ENCODE assay signal across 26 mouse cellular contexts in genomic region chr5:99849001-99849400, GRCm38 (mm10). TPM values are rescaled to one million over a fixed set of nuclear protein-coding genes. Genes with fewer than 3 reads are reported as not detected.
DNase-seq lines count a peak whose midpoint lies in the region; ATAC-seq and TF ChIP-seq lines count a peak whose summit lies in the region.
"Had no signal": no experiment of that assay in that cellular context is flagged by ENCODE, and none has a peak within 500 bp of the region (broad histone marks: within the 10 kb centered on the region; RNA-seq: fewer than 3 reads in every experiment).

No protein-coding gene starts in this region.

- WGBS in midbrain, embryonic 14.5 days = 39% methylated on average over 9 of the region's 9 CpGs
- 41% methylated on average over 9 of the region's 9 CpGs for WGBS in midbrain, postnatal 0 days
- 46% methylated on average over 9 of the region's 9 CpGs for WGBS in forebrain, embryonic 16.5 days
- 35% methylated on average over 9 of the region's 9 CpGs for WGBS in neural tube, embryonic 14.5 days

- TF ChIP-seq CTCF in midbrain, postnatal 0 days (IDR thresholded peaks at IDR 0.05) = no peak

- H3K9ac ChIP-seq in midbrain, embryonic 14.5 days (replicated peaks; ENCODE audit: low read length) = no peak overlapping the region
- H3K9ac ChIP-seq in midbrain, postnatal 0 days (replicated peaks; ENCODE audit: low read length, poor library complexity, severe bottlenecking) = no peak overlapping the region
- H3K9ac ChIP-seq in forebrain, embryonic 16.5 days (replicated peaks; ENCODE audit: low read depth, low read length) = no peak overlapping the region
- no peak overlapping the region for H3K9ac ChIP-seq in neural tube, embryonic 14.5 days (replicated peaks; ENCODE audit: low read depth, low read length)
- H3K9ac ChIP-seq: embryonic facial prominence, embryonic 12.5 days; heart, embryonic 15.5 days; hindbrain, embryonic 15.5 days; kidney, embryonic 15.5 days; limb, embryonic 12.5 days; liver, embryonic 14.5 days; lung, embryonic 15.5 days; midbrain, embryonic 12.5 days had no signal

- H3K27ac ChIP-seq in midbrain, embryonic 14.5 days (replicated peaks; ENCODE audit: low read depth, low read length) = no peak overlapping the region
- no peak overlapping the region for H3K27ac ChIP-seq in midbrain, postnatal 0 days (ENCODE audit: low read depth, low read length)
- H3K27ac ChIP-seq in forebrain, embryonic 16.5 days (ENCODE audit: low read length) = peak overlapping the region; percentile 37
- peak overlapping the region; percentile 48; the same call in 1 of the 2 replicates for H3K27ac ChIP-seq in neural tube, embryonic 14.5 days (ENCODE audit: low read depth, low read length)
- H3K27ac ChIP-seq: embryonic facial prominence, embryonic 12.5 days; gastrocnemius, adult 2 months; heart, adult 2 months; heart, embryonic 15.5 days; hindbrain, embryonic 15.5 days; kidney, embryonic 15.5 days; liver, embryonic 14.5 days; lung, embryonic 15.5 days; macrophage; midbrain, embryonic 12.5 days had no signal

- ATAC-seq in midbrain, embryonic 14.5 days (ENCODE audit: low FRiP score, low TSS enrichment) = no peak
- ATAC-seq in midbrain, postnatal 0 days (ENCODE audit: low FRiP score) = no peak
- ATAC-seq in forebrain, embryonic 16.5 days = no peak
- ATAC-seq in neural tube, embryonic 14.5 days (ENCODE audit: low read depth) = no peak
- ATAC-seq: intestine, postnatal 0 days had no signal

- H3K4me3 ChIP-seq in midbrain, embryonic 14.5 days (replicated peaks; ENCODE audit: low read depth, low read length) = no peak overlapping the region
- no peak overlapping the region for H3K4me3 ChIP-seq in midbrain, postnatal 0 days (ENCODE audit: low read depth, low read length)
- H3K4me3 ChIP-seq in forebrain, embryonic 16.5 days (replicated peaks; ENCODE audit: low read length) = no peak overlapping the region
- H3K4me3 ChIP-seq in neural tube, embryonic 14.5 days (ENCODE audit: low read depth, low read length) = no peak overlapping the region
- H3K4me3 ChIP-seq: embryonic facial prominence, embryonic 12.5 days; gastrocnemius, adult 2 months; heart, adult 2 months; heart, embryonic 15.5 days; hindbrain, embryonic 15.5 days; kidney, embryonic 15.5 days; limb, embryonic 12.5 days; lung, embryonic 15.5 days; midbrain, embryonic 12.5 days had no signal

- peak; percentile 24 for DNase-seq in heart, adult 11 months
- no peak for DNase-seq in heart, postnatal 4 days
- peak; percentile 29 for DNase-seq in midbrain, embryonic 14.5 days
- no peak for DNase-seq in midbrain, postnatal 0 days (ENCODE audit: low spot score)
- no peak for DNase-seq in gastrocnemius, adult 8-10 months (ENCODE audit: low spot score in 2 of 2)
- no peak for DNase-seq in cerebellum, postnatal 36 days
- DNase-seq: adrenal gland, postnatal 36 days; B cell, adult 2 months; cerebellum, adult 8-10 months; gastrocnemius, adult 2 months; heart, adult 2 months; thymus, postnatal 14 days had no signal

- H3K36me3 ChIP-seq in midbrain, embryonic 14.5 days (ENCODE audit: control insufficient read depth, insufficient read depth, low read length) = no peaks in the 10 kb centered on the region
- H3K36me3 ChIP-seq in midbrain, postnatal 0 days (ENCODE audit: insufficient read depth, low read length) = no peaks in the 10 kb centered on the region
- H3K36me3 ChIP-seq in forebrain, embryonic 16.5 days (ENCODE audit: control insufficient read depth, insufficient read depth) = no peaks in the 10 kb centered on the region
- H3K36me3 ChIP-seq in neural tube, embryonic 14.5 days (ENCODE audit: control insufficient read depth, insufficient read depth, low read length) = no peaks in the 10 kb centered on the region
- H3K36me3 ChIP-seq: embryonic facial prominence, embryonic 12.5 days; heart, embryonic 15.5 days; hindbrain, embryonic 15.5 days; kidney, embryonic 15.5 days; limb, embryonic 12.5 days; lung, embryonic 15.5 days; midbrain, embryonic 12.5 days had no signal

- peaks cover 6% of the 10 kb centered on the region; the same call in 1 of the 2 replicates for H3K4me1 ChIP-seq in midbrain, embryonic 14.5 days (ENCODE audit: control insufficient read depth, insufficient read depth, low read length)
- H3K4me1 ChIP-seq in midbrain, postnatal 0 days (ENCODE audit: insufficient read depth, low read length) = 0 out of 2 replicates have a peak, but pooled peaks cover 6% of the 10 kb centered on the region
- peaks cover 7% of the 10 kb centered on the region for H3K4me1 ChIP-seq in forebrain, embryonic 16.5 days (replicated peaks; ENCODE audit: control insufficient read depth, insufficient read depth, low read length)
- H3K4me1 ChIP-seq in neural tube, embryonic 14.5 days (ENCODE audit: control insufficient read depth, insufficient read depth, low read length) = 0 out of 2 replicates have a peak, but pooled peaks cover 2% of the 10 kb centered on the region
- H3K4me1 ChIP-seq: embryonic facial prominence, embryonic 12.5 days; kidney, embryonic 15.5 days; lung, embryonic 15.5 days had no signal

- no peaks in the 10 kb centered on the region for H3K9me3 ChIP-seq in midbrain, embryonic 14.5 days (ENCODE audit: control insufficient read depth, low read length)
- no peaks in the 10 kb centered on the region for H3K9me3 ChIP-seq in midbrain, postnatal 0 days (ENCODE audit: low read length)
- H3K9me3 ChIP-seq in forebrain, embryonic 16.5 days (ENCODE audit: control insufficient read depth, low read length) = no peaks in the 10 kb centered on the region
- no peaks in the 10 kb centered on the region for H3K9me3 ChIP-seq in neural tube, embryonic 14.5 days (ENCODE audit: control insufficient read depth, low read length)
- H3K9me3 ChIP-seq: embryonic facial prominence, embryonic 12.5 days; heart, embryonic 15.5 days; hindbrain, embryonic 15.5 days; kidney, embryonic 15.5 days; limb, embryonic 12.5 days; lung, embryonic 15.5 days; midbrain, embryonic 12.5 days had no signal

- H3K27me3 ChIP-seq in midbrain, embryonic 14.5 days (ENCODE audit: control insufficient read depth, insufficient read depth, low read length) = no peaks in the 10 kb centered on the region
- H3K27me3 ChIP-seq in midbrain, postnatal 0 days (ENCODE audit: insufficient read depth, low read length) = no peaks in the 10 kb centered on the region
- no peaks in the 10 kb centered on the region for H3K27me3 ChIP-seq in forebrain, embryonic 16.5 days (replicated peaks; ENCODE audit: control insufficient read depth, insufficient read depth, low read length)
- H3K27me3 ChIP-seq in neural tube, embryonic 14.5 days (ENCODE audit: control insufficient read depth, insufficient read depth, low read length) = no peaks in the 10 kb centered on the region
- H3K27me3 ChIP-seq: embryonic facial prominence, embryonic 12.5 days; heart, embryonic 15.5 days; hindbrain, embryonic 15.5 days; kidney, embryonic 15.5 days; limb, embryonic 12.5 days; lung, embryonic 15.5 days; midbrain, embryonic 12.5 days had no signal

- H3K4me2 ChIP-seq in midbrain, embryonic 14.5 days (ENCODE audit: low read length) = no peak overlapping the region
- H3K4me2 ChIP-seq in midbrain, postnatal 0 days (ENCODE audit: low read depth, low read length, poor library complexity, severe bottlenecking) = no peak overlapping the region
- H3K4me2 ChIP-seq in forebrain, embryonic 16.5 days (ENCODE audit: low read length) = no peak overlapping the region
- no peak overlapping the region for H3K4me2 ChIP-seq in neural tube, embryonic 14.5 days (ENCODE audit: low read depth, low read length)
- H3K4me2 ChIP-seq: embryonic facial prominence, embryonic 12.5 days; heart, embryonic 15.5 days; hindbrain, embryonic 15.5 days; kidney, embryonic 15.5 days; limb, embryonic 12.5 days; lung, embryonic 15.5 days; midbrain, embryonic 12.5 days had no signal

RNA-seq across cellular contexts. Expression of gene Vamp9, which starts 57.1 kb away (rescaled TPM):
- under 1 TPM in 1 of 2 experiments, not detected in 1; 0.56 TPM for total RNA-seq in heart, postnatal 4 days (2021)
- 0.50 and 0.68 TPM in 2 replicates for polyA plus RNA-seq in midbrain, embryonic 14.5 days (2014; fragmentation: Nextera tagmentation; extraction: Ambion mirVana)
- total RNA-seq in midbrain, postnatal 0 days (2014; rRNA removed) = not detected in 2 replicates
- polyA plus RNA-seq in midbrain, postnatal 0 days (2015; fragmentation: Nextera tagmentation; extraction: Ambion mirVana) = 0.71 and 0.73 TPM in 2 replicates
- 0.78 and 1.0 TPM in 2 replicates for polyA plus RNA-seq in forebrain, embryonic 16.5 days (2015; fragmentation: Nextera tagmentation; extraction: Ambion mirVana)
- 1.0 and 1.2 TPM in 2 replicates for polyA plus RNA-seq in neural tube, embryonic 14.5 days (2014; fragmentation: Nextera tagmentation; extraction: Ambion mirVana)
- not detected for total RNA-seq in gastrocnemius, adult 8-10 months (2022)
- total RNA-seq: common myeloid progenitor, adult 5-6 weeks; gastrocnemius, adult 2 months had no signal
- polyA plus RNA-seq: heart, adult 2 months; intestine, postnatal 0 days; kidney, embryonic 15.5 days; large intestine, adult 2 months; limb, embryonic 12.5 days; liver, embryonic 14.5 days; macrophage had no signal

Comparison
In these comparisons a context has a peak if more than half of its experiments do, and no peak if none do; other contexts are left out.
1. DNase-seq: peak in heart, adult 11 months (single experiment) and midbrain, embryonic 14.5 days (single experiment); none in heart, postnatal 4 days (single experiment), midbrain, postnatal 0 days (single experiment), gastrocnemius, adult 8-10 months (0 of 2) and cerebellum, postnatal 36 days (0 of 2).
2. H3K27ac ChIP-seq: peak in forebrain, embryonic 16.5 days (single experiment) and neural tube, embryonic 14.5 days (single experiment); none in midbrain, embryonic 14.5 days (single experiment) and midbrain, postnatal 0 days (single experiment).